Mouse (Mus musculus) gastrocnemius, postnatal 14 days (tissue): ENCODE data around the gene Prl3b1. TPM values are rescaled to one million over a fixed set of nuclear protein-coding genes. Genes with fewer than 3 reads are reported as not detected.

ENCODE experiments used
- DNase-seq: peaks from one replicate; pipeline ENCODE4 v3.0.0; 2021; ENCODE audit warnings: mixed read lengths
- intact Hi-C: fragments of 180-260 bp; cut with DNase I; formaldehyde crosslinking; loops from one replicate; pipeline ENCODE4 v1.15.1; 2025; ENCODE audit warnings: low total_unique reads
- long read RNA-seq, 2 experiments: library from polyadenylated mRNA; stranded (forward); transcript quantifications; one replicate each; pipeline ENCODE4 v2.0.0; 2021
- total RNA-seq, 2 experiments: library from RNA; stranded (reverse); gene quantifications; 2 replicates each; pipeline ENCODE4 v1.2.3; 2021

Gene Prl3b1
- not detected for total RNA-seq
- long read RNA-seq, experiment 1 = 0 reads
- long read RNA-seq, experiment 2 = 0 reads

GRCm38 (mm10) chr13:27241547-27241946 is at the start of gene Prl3b1:
Gene Prl3b1 (plus strand): TSS chr13:27241847.
- intact Hi-C loops = no loop called here
- no peak for DNase-seq

GRCm38 (mm10) chr13:27196359-27196758 is 45.3 kb upstream of the Prl3b1 start, which contains the start of gene Prl3c1:
Gene Prl3c1 (plus strand): TSS chr13:27196659.
- DNase-seq = no peak
- intact Hi-C loops = no loop called here

- intact Hi-C loops = no loop called here
- DNase-seq = no peak
Measured at GRCm38 (mm10) chr13:27259136-27259535, 17.5 kb downstream of the Prl3b1 start, which contains the start of gene Prl3a1. Gene Prl3a1 (plus strand): TSS chr13:27259436.

Other genes starting within 250 kb of the Prl3b1 start
- not detected for gene Prl, start 184.3 kb upstream of the Prl3b1 start, total RNA-seq
- gene Prl3d1, start 147.7 kb upstream of the Prl3b1 start, total RNA-seq = not detected
- gene Prl3d2, start 120.1 kb upstream of the Prl3b1 start, total RNA-seq = not detected
- gene Prl3d3, start 85.1 kb upstream of the Prl3b1 start, total RNA-seq = not detected
- gene Prl3c1, start 45.2 kb upstream of the Prl3b1 start, total RNA-seq = not detected
- gene Prl3a1, start 17.6 kb downstream of the Prl3b1 start, total RNA-seq = not detected
- not detected for gene Prl6a1, start 70.8 kb downstream of the Prl3b1 start, total RNA-seq
- gene Prl8a2, start 103.8 kb downstream of the Prl3b1 start, total RNA-seq = not detected
- not detected for gene Prl2b1, start 149.0 kb downstream of the Prl3b1 start, total RNA-seq
- gene Prl8a6, start 196.8 kb downstream of the Prl3b1 start, total RNA-seq = not detected